Mouse (Mus musculus): ENCODE measurements around the gene Tnik.

Gene Tnik

DNA sequence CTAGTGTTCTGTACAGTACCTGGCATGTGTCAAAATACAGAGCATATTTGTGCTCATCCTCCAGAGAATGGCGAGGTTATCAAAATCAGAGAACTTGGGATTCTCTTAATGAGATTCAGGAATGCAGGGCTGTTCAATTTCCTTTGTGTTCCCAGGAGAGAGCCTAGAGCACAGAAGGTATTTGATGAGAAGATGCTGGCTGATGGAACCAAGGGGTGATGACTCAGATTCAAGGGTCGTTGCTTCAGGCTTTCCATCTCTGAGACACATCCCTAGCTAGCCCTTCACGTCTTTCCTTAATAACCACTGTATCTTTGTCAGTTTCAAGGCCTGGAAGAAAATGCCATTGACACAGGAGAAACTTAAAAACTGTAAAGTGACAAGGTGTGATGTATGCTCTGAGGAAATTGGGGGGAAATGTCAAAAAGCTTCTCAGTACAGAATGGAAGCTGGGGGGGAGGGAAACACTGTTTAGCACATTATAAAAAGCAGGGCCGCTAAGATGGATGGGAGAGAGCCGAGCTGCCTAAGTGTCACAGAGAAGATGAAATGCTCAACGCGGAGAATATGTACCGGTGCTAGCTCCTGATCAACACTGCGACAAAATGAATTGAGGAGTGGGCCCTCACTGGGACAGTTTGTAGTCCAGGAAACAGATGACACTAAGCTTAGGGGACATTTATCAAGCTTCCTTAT is 380.4 kb downstream of the Tnik start:
- DNase-seq = no peak

- DNase-seq = no peak
Measured at GRCm38 (mm10) chr3:28652574-28652973, 389.6 kb downstream of the Tnik start.

- no peak for DNase-seq
Measured at GRCm38 (mm10) chr3:28653043-28653442, 390.0 kb downstream of the Tnik start.

DNA sequence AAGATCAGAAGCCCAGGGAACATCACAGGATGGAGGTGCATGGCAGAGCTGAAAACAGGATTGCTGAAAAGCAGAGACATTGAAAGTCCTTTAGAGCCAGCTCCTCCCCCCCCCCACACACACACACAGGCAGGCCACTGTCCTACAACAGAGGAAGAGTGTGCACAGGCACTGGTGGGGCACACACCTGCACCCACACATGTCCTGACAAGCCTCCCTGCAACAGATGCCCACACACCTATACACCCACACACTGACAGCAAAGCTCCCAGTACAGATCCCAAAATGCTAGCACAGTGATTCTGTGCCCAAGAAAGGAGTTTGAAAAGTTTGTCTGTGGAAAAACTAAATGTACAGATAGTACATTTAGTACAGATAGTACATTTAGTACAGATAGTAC is 391.7 kb downstream of the Tnik start:
- no peak for DNase-seq

DNA sequence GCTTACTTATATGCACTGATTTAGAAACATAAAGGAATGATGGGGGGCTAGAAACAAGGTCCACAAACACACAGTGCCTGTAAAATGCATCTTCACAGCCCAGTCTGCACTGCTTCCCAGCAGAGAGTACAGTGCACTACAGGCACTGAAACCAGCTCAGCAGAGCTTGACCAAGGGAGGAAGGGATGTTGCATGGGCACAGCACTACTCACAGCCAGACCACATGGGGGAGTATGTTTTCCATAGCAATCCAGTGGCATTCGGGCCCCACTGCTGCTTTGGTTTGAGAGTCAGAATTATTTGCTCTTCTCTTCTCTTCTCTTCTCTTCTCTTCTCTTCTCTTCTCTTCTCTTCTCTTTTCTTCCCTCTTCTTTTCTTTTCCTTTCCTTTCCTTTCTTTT is 395.3 kb downstream of the Tnik start:
- DNase-seq = no peak

GRCm38 (mm10) chr3:28680851-28681250 is 417.8 kb downstream of the Tnik start:
- DNase-seq = no peak

DNA sequence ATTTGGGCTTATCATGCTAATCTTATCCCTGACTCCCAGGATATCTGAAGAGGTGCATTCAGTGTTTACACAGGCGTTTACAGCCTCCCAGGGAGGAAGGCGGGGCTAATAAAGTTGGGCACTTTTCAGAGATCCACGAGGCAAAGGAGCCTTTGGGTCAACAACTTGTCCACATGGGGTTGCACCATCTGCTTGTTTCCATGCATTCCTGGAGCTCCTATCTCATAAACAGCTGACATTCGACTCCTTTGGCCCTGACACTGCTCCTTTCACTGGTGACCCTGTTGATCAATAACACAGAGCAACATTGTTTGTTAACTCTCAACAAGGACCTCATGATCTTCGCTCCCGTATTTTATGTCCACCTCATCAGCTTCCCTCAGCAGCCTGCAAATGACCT is 418.9 kb downstream of the Tnik start:
- no peak for DNase-seq

DNA sequence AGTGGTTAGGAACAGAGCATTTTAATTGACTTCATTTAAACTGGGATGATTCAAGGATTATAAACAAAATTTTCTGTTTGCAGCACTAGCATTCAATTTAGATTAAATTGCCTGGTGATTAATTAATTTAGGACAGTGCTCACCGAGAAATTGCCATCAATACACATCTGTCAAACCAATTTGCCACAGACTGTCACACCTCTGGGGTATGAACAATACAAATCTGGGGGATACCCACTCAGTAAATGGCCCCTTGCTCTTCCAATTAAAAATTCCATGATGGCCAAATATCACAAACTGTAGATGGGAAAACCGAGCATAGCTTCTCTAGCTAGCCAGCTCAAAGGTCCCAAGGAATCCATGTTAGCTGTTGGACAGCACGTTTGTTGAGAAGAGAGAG is 419.4 kb downstream of the Tnik start:
- DNase-seq = no peak

DNA sequence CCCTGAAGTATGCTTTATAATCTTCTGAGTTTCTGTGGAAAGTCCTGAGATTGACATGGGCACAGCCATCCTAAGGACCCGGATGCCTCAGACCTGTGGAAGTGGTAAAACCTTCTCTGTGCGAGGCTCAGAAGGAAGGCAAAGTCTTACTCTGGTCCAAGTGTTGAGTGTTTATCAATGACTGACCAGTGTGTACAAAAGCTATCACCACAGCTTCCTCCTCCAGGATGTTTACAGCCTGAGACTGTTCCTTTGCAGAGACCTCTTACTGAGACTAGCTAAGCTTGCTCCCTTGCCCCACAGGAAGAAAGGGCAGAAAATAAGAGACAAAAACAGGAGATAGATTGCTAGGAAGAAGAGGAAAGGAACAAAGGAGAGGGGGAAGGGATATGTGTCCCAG is 422.5 kb downstream of the Tnik start:
- no peak for DNase-seq

DNA sequence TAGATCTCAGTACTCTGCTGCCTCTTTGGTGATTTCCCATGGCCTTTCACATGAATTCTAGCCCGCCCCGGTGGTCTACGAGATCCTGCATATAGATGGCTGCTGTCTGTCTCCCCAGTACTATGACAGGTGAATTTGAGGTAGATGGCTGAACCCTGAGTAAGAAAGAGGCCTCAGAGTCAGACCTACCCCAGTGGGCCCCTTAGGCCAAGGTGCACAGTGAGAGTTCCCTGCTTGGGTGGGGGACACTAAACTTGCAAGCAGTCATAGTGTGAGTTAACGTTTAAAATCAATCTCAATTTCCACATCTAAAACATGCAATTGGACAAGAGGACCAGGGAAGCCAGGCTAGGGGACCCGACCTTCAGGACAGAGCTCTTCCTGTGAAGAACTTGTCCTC is 431.8 kb downstream of the Tnik start:
- DNase-seq = no peak

- DNase-seq = no peak
Measured at GRCm38 (mm10) chr3:28695608-28696007, 432.6 kb downstream of the Tnik start.

- DNase-seq = no peak
Measured at GRCm38 (mm10) chr3:28696162-28696561, 433.1 kb downstream of the Tnik start.

DNA sequence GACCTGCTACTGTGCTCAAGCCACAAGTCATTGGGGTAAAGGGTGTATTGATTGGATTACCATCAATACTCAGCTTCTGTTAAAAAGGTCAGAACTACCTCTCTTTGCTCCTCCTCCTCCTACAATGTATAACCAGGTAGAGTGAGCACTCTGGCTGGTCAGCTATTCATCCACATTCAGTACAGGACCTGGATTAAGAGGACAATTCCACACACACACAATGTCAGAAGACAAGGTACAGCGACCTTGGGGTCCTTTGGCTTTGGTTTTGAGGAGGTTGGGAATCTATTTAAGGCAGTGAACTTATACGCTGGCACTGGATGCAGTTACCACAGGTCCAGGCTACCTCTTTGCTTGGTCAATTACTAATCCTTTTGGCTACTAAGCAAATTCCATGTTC is 434.8 kb downstream of the Tnik start, which contains the start of gene Slc2a2:
Gene Slc2a2, plus strand, starts transcription at position 107 of the 400 bp plus-strand sequence.
- no peak for DNase-seq

GRCm38 (mm10) chr3:28699601-28700000 is 436.6 kb downstream of the Tnik start:
- DNase-seq = no peak

DNA sequence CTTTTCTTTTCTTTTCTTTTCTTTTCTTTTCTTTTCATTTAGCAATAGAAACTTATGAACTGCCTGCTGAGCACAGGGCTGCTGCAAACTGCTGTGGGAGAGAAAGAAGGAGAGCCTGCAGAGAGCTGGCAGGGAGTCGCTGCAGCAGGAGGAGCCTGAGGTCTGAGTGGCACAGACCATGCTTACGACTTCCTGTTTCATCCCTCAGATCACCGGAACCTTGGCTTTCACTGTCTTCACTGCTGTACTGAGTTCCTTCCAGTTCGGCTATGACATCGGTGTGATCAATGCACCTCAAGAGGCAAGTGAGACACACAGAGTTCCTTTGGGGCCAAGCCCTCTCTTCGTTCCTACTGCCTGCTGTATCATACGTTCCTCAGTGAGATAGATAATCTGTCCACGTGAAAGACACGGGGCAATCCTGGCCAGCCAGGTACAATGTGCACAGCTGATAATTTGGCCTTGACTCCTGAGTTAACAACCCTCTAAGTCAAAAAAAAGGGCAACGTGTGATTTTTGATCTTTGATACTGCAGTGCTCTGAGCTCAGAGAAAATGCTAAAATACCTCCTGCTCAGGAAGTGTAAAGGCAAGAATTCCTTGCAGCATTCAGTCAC is 442.6 kb downstream of the Tnik start:
- no peak for DNase-seq

- DNase-seq = no peak
Measured at GRCm38 (mm10) chr3:28706736-28707135, 443.7 kb downstream of the Tnik start.

- no peak for DNase-seq
Measured at GRCm38 (mm10) chr3:28709740-28710139, 446.7 kb downstream of the Tnik start.

DNA sequence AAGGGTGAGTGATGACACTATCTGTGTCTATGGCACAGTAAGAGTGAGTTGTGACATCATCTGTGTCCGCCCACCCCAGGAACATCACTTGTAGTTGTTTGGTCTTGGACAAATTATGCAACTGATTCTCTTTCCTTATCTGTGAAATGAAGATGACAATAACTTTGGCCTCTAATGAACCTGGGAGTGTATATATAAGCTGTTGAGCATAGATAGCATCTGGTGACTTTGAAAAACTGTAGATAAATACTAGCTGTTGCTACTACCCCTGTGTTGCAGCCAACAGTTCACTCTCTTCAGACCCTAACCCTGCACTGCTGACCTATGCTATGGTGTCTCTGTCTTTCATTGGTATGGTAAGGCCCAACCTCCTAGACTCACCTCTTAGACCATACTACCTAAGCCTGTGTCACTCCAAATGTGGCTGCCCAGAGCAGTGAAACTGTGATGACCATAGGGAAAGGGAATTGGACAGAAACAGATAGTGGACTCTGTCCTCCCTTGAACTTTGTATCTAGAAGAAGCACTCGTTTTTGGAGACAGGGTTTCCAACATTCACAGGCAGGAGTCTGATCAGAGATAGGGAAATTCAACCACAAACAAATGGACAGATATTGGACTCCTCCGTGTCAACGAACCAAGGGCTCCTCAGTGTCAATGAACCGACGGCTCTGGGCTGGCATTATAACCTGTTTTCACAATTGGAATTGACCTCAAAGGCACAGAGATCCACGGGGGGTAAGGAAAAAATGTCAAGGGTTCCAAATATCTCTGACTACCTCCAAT is 451.1 kb downstream of the Tnik start:
- DNase-seq = no peak

DNA sequence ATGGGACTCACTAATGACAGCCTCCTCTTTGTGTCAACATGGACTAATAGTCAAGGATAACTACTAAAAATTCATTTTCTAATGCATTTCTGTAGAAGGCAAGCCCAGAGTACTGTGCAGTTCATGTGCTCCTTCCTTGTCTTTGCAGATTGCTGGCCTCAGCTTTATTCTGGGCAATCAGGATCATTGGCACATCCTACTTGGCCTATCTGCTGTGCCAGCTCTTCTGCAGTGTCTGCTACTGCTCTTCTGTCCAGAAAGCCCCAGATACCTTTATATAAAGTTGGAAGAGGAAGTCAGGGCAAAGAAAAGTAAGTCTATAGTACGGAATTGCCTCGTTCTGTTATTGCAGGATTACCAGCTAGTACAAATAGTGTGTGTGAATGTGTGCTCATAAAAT is 455.5 kb downstream of the Tnik start:
- DNase-seq = no peak

DNA sequence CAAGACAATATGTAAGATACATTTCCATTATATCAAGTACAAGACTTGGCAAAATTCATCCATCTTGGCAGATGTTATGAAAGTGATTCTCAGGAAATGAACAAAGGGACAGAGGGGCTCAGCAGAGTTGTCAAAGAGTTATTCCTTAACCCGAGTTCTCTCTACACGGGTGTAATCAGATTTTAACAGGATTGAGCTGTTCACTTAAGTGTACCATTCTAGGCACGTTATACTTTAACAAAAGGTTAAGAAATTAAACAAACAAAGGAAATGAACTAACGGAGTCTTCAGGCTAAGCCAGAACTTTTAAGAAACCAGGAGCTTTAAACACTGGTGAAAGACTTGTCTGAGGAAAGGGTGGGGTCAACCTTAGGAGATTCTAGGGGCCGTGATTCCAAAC is 458.2 kb downstream of the Tnik start:
- no peak for DNase-seq

- DNase-seq = no peak
Measured at GRCm38 (mm10) chr3:28721838-28722237, 458.8 kb downstream of the Tnik start.

- DNase-seq = no peak
Measured at GRCm38 (mm10) chr3:28722531-28722930, 459.5 kb downstream of the Tnik start.

DNA sequence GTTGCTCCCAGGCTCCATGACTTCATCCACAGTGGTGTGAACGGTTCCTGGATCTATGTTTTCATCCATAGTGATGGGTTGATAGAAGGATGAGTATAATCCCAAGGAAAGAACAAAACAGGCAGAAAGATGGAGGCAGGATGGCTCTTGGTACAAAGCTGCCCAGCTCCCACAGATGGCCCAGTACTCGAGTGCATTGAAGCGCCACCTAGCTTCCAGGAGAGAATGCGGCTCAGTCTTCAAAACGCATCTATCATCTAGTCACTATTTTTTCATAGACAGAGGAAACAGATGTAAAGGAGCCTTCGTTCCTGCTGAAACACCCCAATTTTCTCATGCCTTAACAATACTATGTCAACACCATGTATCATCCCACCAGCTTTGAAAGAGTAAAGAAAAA is 460.5 kb downstream of the Tnik start:
- no peak for DNase-seq

DNA sequence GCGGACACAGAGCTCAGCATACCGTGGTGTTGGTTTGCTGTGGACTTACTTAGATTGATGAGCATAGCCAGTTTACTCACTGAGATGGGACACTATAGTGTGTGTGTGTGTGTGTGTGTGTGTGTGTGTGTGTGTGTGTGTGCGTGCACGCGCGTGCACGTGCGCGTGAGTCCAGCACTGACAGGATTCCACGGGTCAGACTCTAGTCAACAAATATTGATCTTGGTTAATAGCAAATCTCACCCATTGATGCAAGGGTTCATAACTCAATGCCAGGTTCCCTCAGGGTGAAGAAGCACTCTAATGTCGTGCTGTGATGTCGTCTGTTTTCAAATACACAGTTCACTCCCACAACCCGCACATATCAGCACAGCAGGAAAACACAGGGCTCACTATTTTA is 462.2 kb downstream of the Tnik start:
- no peak for DNase-seq

All from cerebellum, adult 9-11 months (tissue).